ENCODE assay signal across 8 mouse cellular contexts in genomic region chr16:87495716-87496447, GRCm38 (mm10). TPM values are rescaled to one million over a fixed set of nuclear protein-coding genes. Genes with fewer than 3 reads are reported as not detected.
A peak's percentile ranks its signal among the peaks of the same experiment; 100 is the strongest.
DNase-seq lines count a peak whose midpoint lies in the region; ATAC-seq lines count a peak whose summit lies in the region.

Gene Cct8 (minus strand): TSS chr16:87495873.

- H3K4me2 ChIP-seq in hindbrain, embryonic 14.5 days (replicated peaks), result peak within 1 kb of the TSS; percentile 83

- no peaks in the 10 kb centered on the region for H3K9me3 ChIP-seq in hindbrain, embryonic 14.5 days (ENCODE audit: control insufficient read depth, low read length)

- peak within 1 kb of the TSS; percentile 86 for H3K27ac ChIP-seq in hindbrain, embryonic 14.5 days

- peaks cover 16% of the 10 kb centered on the region for H3K4me1 ChIP-seq in hindbrain, embryonic 14.5 days (replicated peaks; ENCODE audit: control insufficient read depth, insufficient read depth, low read length)

- DNase-seq in R1 (ENCODE audit: low read depth, low spot score), result peak; percentile 98
- DNase-seq in cerebellum, postnatal 25 days, result peak; percentile 96 to 98
- DNase-seq in frontal cortex, postnatal 25 days (ENCODE audit: low spot score in 2 of 2), result peak; percentile 87 to 94
- DNase-seq in hindbrain, embryonic 14.5 days (ENCODE audit: low spot score), result peak; percentile 97
- peak; percentile 94 to 95 for DNase-seq in layer of hippocampus, postnatal 36 days
- peak; percentile 98 for DNase-seq in lung, postnatal 36 days
- DNase-seq in retina, postnatal 1 day, result peak; percentile 99
- peak; percentile 91 to 96 for DNase-seq in urinary bladder, adult 18-20 months (ENCODE audit: low spot score in 2 of 2)

- H3K27me3 ChIP-seq in hindbrain, embryonic 14.5 days (ENCODE audit: control insufficient read depth, insufficient read depth, low read length), result no peaks in the 10 kb centered on the region

- WGBS in hindbrain, embryonic 14.5 days, result 1% methylated on average over 48 of the region's 48 CpGs

- H3K4me3 ChIP-seq in hindbrain, embryonic 14.5 days (replicated peaks; ENCODE audit: low read length), result peak within 1 kb of the TSS; percentile 86

- H3K9ac ChIP-seq in hindbrain, embryonic 14.5 days, result peak within 1 kb of the TSS; percentile 93

- ATAC-seq in hindbrain, embryonic 14.5 days (ENCODE audit: low FRiP score), result peak; percentile 94

- peaks cover 34% of the 10 kb centered on the region for H3K36me3 ChIP-seq in hindbrain, embryonic 14.5 days (replicated peaks; ENCODE audit: control insufficient read depth, insufficient read depth)

RNA-seq across cellular contexts. Expression of gene Cct8, which starts in this region (rescaled TPM):
- 414 and 438 TPM in 2 replicates for polyA plus RNA-seq in hindbrain, embryonic 14.5 days (2014; fragmentation: Nextera tagmentation; extraction: Ambion mirVana)
- 100 to 1,000 TPM; 171 to 186 TPM for total RNA-seq in layer of hippocampus, postnatal 36 days (2021)

Comparison
In these comparisons a context has a peak if more than half of its experiments do, and no peak if none do; other contexts are left out.
1. Peak in every context shown above with its lines: DNase-seq, ATAC-seq, H3K4me3 ChIP-seq and H3K27ac ChIP-seq.